Mouse (Mus musculus) liver, embryonic 18 days (tissue): ENCODE data around the gene Cln5. TPM values are rescaled to one million over a fixed set of nuclear protein-coding genes. Genes with fewer than 3 reads are reported as not detected.

Experiments
- polyA plus RNA-seq: library from polyadenylated mRNA; depleted of rRNA; stranded (reverse); fragments of >200 nt; gene quantifications from 2 replicates; pipeline ENCODE4 v1.2.3, GENCODE M21; 2012; rRNA removed

Cln5 gene
- polyA plus RNA-seq = 9.1 and 9.5 TPM in 2 replicates

GRCm38 (mm10) chr14:103069864-103070611 lies at the start of gene Cln5:
Cln5 (plus strand) TSS chr14:103070216.

DNA sequence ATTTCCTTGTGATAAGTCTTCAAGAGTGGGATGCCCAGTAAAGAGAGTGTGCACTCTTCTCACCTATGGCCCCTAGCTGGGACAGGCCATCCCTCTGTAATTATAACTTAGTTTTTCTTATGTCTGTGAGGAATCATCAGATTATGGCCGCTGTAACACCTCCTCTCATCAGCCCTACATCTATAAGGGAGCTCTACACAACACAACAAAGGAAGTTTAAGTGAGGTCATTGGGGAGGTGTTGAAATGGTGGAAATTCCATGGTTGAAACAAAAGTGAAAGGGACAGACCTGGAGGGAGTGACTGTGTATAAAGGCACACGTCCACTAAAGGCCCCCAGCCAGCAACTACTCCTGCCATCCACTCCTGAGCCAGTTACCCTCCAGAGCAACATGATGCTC lies 23.3 kb upstream of the Cln5 start, which contains the start of gene Acod1:
Acod1 (plus strand) TSS at position 301 of the 400 bp plus-strand sequence.

DNA sequence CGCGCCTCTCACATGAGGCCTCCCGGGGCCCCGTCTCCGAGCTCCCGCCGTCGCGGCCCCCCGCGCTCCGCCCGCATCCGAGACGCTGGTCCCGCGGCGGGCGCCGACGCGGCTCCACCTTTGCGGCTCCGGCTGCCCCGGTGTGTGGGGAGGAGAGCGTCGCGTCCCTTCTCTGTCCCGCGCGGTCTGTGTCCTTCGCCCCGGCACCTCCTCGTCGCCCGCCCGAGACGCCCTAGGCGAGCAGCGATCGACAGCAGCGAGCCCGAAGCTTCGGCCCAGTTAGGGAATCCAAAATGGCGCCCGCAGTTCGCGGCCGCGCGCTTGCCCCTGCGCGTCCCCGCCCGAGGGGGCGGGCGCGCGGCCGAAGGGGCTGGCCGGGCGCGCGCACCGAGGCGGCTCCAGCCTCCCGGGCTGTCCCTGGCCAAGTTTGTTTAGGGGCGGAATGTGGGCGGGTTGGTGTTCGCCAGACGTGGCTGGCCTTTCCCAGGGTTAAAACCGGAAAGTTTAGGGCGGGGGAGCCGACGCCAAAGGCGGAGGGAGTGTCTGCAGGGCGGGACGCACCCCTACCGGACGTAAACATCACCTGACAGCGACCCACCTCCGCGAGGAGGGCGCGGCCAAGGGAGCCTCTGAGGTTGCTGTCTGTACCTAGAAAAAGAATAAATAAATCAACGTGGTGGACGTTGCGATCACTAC lies 29.4 kb downstream of the Cln5 start, which contains the start of gene Fbxl3:
Fbxl3 (minus strand) TSS at position 329 of the 696 bp plus-strand sequence.

Other genes with a start within 250 kb of the Cln5 start
- gene Kctd12, start 87.6 kb upstream of the Cln5 start, polyA plus RNA-seq = 5.0 and 5.4 TPM in 2 replicates
- 0.10 TPM in 2 replicates for gene Acod1, start 23.2 kb upstream of the Cln5 start, polyA plus RNA-seq
- 27.3 and 28.4 TPM in 2 replicates for gene Fbxl3, start 29.4 kb downstream of the Cln5 start, polyA plus RNA-seq